Mouse (Mus musculus): ENCODE measurements around the gene Dis3l2.

- TF ChIP-seq CTCF (IDR thresholded peaks at IDR 0.05; ENCODE audit: control insufficient read depth, insufficient read depth, insufficient read length) (no peak), MAX (IDR thresholded peaks at IDR 0.05) (no peak), MYOD1 (IDR thresholded peaks at IDR 0.05; ENCODE audit: control insufficient read depth, insufficient read length, low read depth) (no peak), USF1 (IDR thresholded peaks at IDR 0.05; ENCODE audit: low read depth) (no peak)
These were observed 297.8 kb downstream of the Dis3l2 start for GRCm38 (mm10) chr1:87001365-87001764.
